Mouse (Mus musculus): Measurements from ENCODE around the gene Arhgef39.

DNA sequence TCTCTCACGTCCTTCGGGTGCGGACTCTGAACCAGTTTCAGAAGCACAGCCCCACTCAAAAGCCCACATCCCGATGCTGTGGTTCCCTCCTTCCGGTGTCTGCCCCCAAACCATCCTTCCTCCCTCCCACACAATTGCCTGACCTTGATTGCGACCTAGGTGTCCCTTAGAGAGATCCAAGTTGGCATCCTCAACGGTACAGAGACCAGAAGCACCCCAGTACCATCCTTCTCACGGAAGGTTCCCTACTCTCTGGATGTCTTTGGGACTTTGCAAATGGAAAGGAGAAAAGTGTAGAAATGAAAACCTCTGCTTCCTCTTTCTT is 21.0 kb downstream of the Arhgef39 start:
- TF ChIP-seq CTCF (IDR thresholded peaks at IDR 0.05; ENCODE audit: low read depth) (no peak), EP300 (IDR thresholded peaks at IDR 0.05; ENCODE audit: low read depth) (no peak)

All from liver, embryonic 14.5 days (tissue).